ENCODE assay signal across 1 mouse cellular context in genomic region chr4:133375812-133376577, GRCm38 (mm10).
A peak's percentile ranks its signal among the peaks of the same experiment; 100 is the strongest.
TF ChIP-seq lines count a peak whose summit lies in the region.

No protein-coding gene starts in this region.

TF ChIP-seq in MEL, 35 proteins besides CTCF, POLR2A, EP300 and RAD21 (continued from another document):
- no peak for TF ChIP-seq GABPA (IDR thresholded peaks at IDR 0.05; ENCODE audit: low read depth, low read length)
- TF ChIP-seq TBP (IDR thresholded peaks at IDR 0.05; ENCODE audit: low read depth, low read length): no peak
- TF ChIP-seq MYC (IDR thresholded peaks at IDR 0.05; ENCODE audit: low read depth, low read length): no peak
- TF ChIP-seq GATA1 (IDR thresholded peaks at IDR 0.05; ENCODE audit: low read depth, low read length): peak; percentile 93
- TF ChIP-seq ZMIZ1 (IDR thresholded peaks at IDR 0.05; ENCODE audit: low read depth, low read length): no peak
- 0 out of 2 replicates have a peak, but pooled peaks have one; percentile 19 for TF ChIP-seq KAT2A (conservative IDR thresholded peaks at IDR 0.05; ENCODE audit: low read depth, low read length)
- no peak for TF ChIP-seq JUND (IDR thresholded peaks at IDR 0.05; ENCODE audit: low read depth, low read length)
- no peak for TF ChIP-seq NELFE (IDR thresholded peaks at IDR 0.05; ENCODE audit: low read depth, low read length)
- TF ChIP-seq TCF12 (IDR thresholded peaks at IDR 0.05; ENCODE audit: low read depth, low read length): peak; percentile 94
